Mouse (Mus musculus) frontal cortex, postnatal 36 days (tissue): ENCODE measurements around the gene Myh9.
A peak's percentile ranks its signal among the peaks of the same experiment; 100 is the strongest.
"Not testable (repeated sequence)": the region's sequence is repeated elsewhere in the genome, so short reads cannot be mapped to it uniquely, and the experiment has no call there.

ENCODE experiments used
- DNase-seq, 2 experiments: peaks; one replicate each; pipeline ENCODE4 v3.0.0; 2022; ENCODE audit warnings: low spot score in 2 of 2

Myh9 gene

GRCm38 (mm10) chr15:77867231-77867968, 25.4 kb upstream of the Myh9 start:
- not testable (repeated sequence) for DNase-seq

DNA sequence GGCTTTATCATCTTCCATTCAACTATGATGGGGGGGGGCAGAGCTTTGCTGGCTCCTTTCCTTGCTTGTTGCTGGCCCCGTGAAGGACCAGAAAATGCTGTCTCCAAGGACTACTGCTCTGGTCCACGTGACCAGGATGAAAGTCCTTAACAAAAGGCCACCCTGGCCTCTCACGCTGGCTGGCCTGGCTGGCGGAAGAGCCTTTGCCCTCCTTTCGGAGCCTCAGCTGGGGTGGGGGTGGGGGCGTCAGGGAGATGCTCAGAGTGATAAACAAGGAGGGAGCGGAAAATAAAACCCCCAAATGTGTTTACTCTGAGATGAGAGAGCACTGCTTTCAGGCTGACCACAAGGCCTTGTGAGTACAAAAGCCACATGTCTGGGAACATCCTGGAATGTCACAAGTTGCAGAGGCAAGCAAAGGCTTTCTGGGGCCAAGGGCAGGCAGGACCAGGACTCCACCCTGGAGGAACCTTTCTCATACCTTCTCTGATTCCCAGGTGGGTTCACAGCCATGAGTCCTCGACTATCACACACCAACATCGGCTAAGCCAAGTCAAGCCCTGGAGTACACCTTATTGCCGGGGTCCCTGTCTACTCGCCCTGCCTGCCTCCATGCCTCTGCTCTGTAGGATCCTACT, 24.7 kb upstream of the Myh9 start:
- DNase-seq = no peak

GRCm38 (mm10) chr15:77864063-77864758, 22.2 kb upstream of the Myh9 start:
- no peak for DNase-seq

DNA sequence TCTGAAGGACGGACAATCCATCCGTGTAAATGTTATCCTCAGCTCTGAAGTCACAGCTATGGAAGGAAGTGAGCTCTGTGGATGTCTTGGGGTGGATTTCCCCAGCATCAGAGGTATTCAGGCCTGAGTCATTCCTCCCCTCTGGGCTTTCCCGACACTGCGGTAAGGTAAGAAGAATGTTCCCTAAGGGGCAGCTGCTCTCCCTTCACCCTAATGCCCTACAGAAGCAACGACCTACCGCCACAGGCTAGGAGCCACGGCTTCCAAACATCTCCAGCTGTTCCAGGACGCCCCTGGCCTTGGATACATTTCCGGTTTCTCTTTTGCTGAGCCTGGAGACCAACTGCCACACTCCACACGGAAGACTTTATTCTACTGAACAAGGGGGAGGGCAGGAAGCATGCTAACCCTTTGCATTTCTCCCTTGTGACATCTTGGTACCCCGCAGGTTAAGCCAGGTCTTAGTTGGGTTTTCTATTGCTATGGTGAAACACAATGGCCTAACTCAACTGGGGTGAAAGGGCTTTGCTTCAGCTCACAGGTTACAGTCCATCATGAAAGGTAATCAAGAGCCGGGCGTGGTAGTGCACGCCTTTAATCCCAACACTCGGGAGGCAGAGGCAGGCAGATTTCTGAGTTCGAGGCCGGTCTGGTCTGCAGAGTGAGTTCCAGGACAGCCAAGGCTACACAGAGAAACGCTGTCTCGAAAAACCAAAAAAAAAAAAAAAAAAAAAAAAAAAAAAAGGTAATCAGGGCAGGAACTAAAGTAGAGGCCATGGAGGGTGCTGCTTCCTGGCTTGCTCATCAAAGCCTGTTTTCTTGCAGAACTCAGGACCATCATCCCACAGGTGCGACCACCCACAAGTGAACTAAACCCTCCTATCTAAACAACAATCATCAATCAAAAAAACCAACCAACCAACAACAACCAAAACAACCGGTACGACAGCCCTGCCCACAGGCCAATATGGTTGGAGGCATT, 21.3 kb upstream of the Myh9 start:
- no peak for DNase-seq

GRCm38 (mm10) chr15:77860081-77860665, 18.2 kb upstream of the Myh9 start:
- DNase-seq = peak in 1 of 2 experiments; percentile 39

DNA sequence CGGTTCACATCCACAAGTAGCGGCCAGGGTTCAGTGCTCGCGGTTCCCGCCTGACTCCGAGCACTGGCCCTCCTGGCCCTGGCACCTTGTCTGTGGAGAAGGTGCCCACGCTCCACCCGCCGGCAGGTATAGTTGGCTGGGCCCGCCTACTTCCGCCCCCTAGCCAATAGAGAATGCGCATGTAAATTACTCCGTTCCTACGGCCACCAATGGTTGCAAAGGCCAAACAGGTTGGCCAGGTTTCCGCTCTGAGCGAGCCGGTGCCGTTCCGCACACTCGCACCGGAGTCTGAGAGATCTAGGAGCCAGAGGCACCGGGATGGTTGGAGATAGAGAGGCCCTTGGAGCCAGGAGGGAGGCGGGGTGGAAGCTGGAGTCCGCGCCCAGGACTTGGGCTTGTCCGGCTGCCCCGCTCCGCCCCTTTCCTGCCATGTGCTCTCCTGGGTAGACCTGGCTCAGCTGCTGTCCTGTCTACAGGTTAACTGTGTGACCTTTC, 15.7 kb upstream of the Myh9 start:
- DNase-seq = peak; percentile 54 to 72

GRCm38 (mm10) chr15:77856541-77856940, 14.6 kb upstream of the Myh9 start:
- no peak for DNase-seq

- no peak for DNase-seq
These were observed 13.3 kb upstream of the Myh9 start for GRCm38 (mm10) chr15:77855301-77855700.

- no peak for DNase-seq
These were observed 10.0 kb upstream of the Myh9 start for GRCm38 (mm10) chr15:77852001-77852400.

DNA sequence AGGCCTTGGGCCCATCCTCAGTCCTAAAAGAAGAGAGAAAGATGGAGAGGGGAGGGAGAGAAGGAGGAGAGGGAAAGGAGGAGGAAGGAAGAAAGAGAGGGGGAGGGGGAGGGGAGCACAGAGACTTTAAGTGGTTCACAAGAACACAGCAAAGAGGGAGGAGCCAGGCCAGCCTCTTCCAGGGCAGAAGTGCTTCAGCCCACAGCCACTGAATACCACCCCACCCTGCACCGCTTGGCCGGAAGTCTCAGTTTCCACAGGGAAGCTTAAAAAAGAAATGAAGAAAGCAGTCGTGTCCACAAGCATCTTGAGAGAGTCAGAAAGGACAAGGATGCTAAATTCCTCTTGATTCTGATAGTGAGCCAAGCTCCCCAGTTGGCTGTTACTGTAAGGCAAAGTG, 9.2 kb upstream of the Myh9 start:
- DNase-seq = no peak

GRCm38 (mm10) chr15:77849572-77850229, 7.7 kb upstream of the Myh9 start:
- DNase-seq = no peak

- no peak for DNase-seq
These were observed 7.1 kb upstream of the Myh9 start for GRCm38 (mm10) chr15:77849039-77849436.

GRCm38 (mm10) chr15:77848415-77849038, 6.6 kb upstream of the Myh9 start:
- DNase-seq = no peak

DNA sequence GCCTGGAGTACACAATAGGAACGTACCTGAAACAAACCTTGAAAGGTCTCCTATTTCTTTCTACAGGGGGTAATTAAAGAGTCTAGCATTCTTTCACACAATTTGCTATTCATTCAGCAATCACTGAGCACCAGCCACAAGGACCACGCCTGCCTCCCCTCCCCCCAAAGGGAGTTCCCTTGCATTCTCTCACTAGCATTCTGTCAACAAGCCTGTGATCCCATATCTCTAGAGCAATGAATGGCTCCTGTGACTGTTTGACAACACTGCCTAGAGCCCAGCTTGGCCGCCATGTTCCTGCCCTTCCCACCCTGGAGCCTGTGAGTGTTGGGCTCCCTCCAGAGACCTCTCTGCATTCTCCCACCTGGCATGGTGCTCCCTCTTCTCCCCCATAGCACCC, 5.9 kb upstream of the Myh9 start:
- DNase-seq = no peak

DNA sequence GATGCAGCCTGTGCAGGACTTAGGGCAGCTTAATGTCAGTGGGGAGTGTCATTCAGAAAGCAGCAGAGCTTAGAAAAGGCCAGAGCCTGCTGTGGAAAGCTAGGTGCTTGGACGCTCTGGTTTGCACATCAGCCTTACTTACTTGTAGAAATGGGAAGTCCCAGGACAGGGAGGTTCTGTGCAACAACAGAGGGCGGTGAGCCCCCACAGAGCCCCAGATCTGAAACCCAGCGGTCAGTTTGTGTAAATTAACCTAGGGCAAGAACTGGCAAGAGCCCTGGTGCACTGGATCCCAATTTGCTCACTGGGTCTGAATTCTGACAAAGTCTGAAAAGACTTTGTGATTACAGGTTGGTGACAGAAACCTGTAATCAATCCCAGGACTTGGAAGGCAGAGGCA, 5.1 kb upstream of the Myh9 start:
- DNase-seq = no peak

DNA sequence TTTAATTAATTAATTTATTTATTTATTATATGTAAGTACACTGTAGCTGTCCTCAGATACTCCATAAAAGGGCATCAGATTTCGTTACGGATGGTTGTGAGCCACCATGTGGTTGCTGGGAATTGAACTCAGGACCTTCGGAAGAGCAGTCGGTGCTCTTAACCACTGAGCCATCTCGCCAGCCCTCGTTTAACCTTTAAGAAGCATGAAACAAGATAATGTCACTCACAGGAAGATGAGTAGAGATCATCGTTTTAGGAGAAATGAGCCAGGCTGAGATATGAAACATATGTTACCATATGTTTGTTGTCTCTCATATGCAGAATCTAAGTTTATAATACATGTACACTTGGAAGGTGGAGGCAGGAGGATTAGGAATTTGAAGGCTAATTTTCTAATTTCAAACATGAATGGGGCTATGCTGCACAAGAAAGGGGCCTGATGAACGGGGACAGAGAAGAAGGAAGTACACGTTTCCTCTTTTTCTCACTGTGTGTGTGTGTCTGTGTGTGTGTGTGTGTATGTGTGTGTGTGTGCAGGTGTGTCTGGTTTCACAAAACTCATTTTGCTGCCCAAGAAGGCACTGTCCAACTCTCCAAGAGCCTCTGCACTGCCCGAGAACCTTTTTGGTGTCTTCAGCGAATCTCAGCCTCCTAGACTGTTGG, 4.1 kb upstream of the Myh9 start:
- DNase-seq = not testable (repeated sequence)

- DNase-seq = no peak
These were observed 3.1 kb upstream of the Myh9 start for GRCm38 (mm10) chr15:77844955-77845635.

- DNase-seq = no peak
These were observed 2.1 kb upstream of the Myh9 start for GRCm38 (mm10) chr15:77844048-77844447.

GRCm38 (mm10) chr15:77843494-77844041, 1.6 kb upstream of the Myh9 start:
- not testable (repeated sequence) for DNase-seq
